Mouse (Mus musculus) embryonic facial prominence, embryonic 14.5 days (tissue): ENCODE data around the gene Casq1. TPM values are rescaled to one million over a fixed set of nuclear protein-coding genes. Genes with fewer than 3 reads are reported as not detected.
A peak's percentile ranks its signal among the peaks of the same experiment; 100 is the strongest.

Source experiments
- ATAC-seq: fragments of 200-750 bp; cut with Nextera tagmentation; 2 replicates; pipeline ENCODE4 v1.8.0; 2017; ENCODE audit warnings: low read depth, moderate number of reproducible peaks, moderate TSS enrichment
- DNase-seq: peaks from one replicate; pipeline ENCODE4 v3.0.0-alpha.2; 2015; ENCODE audit warnings: low spot score
- H3K27ac ChIP-seq: fragments of 300-500 bp; sonication (generic); replicated peaks from 2 replicates; pipeline ENCODE4 v1.5.1; 2014; ENCODE audit warnings: low read depth, mild to moderate bottlenecking, low read length, moderate library complexity
- H3K27me3 ChIP-seq: fragments of 300-500 bp; sonication (generic); replicated peaks from 2 replicates; pipeline ENCODE4 v1.6.1; 2014; ENCODE audit warnings: low read length; ENCODE audit not compliant: control insufficient read depth, insufficient read depth
- H3K36me3 ChIP-seq: fragments of 300-500 bp; sonication (generic); 2 replicates; pipeline ENCODE4 v1.6.1; 2014; ENCODE audit warnings: low read length, mixed read lengths; ENCODE audit not compliant: control insufficient read depth, insufficient read depth
- H3K4me1 ChIP-seq: fragments of 300-500 bp; sonication (generic); 2 replicates; pipeline ENCODE4 v1.6.1; 2014; ENCODE audit warnings: antibody characterized with exemption, low read length; ENCODE audit not compliant: control insufficient read depth, insufficient read depth
- H3K4me2 ChIP-seq: fragments of 300-500 bp; sonication (generic); 2 replicates; pipeline ENCODE4 v1.6.1; 2014; ENCODE audit warnings: low read depth, mild to moderate bottlenecking, low read length, moderate library complexity, mixed read lengths
- H3K4me3 ChIP-seq: fragments of 300-500 bp; sonication (generic); 2 replicates; pipeline ENCODE4 v1.5.1; 2014; ENCODE audit warnings: low read depth, mild to moderate bottlenecking, low read length
- H3K9ac ChIP-seq: fragments of 300-500 bp; sonication (generic); 2 replicates; pipeline ENCODE4 v1.6.1; 2014; ENCODE audit warnings: low read depth, mild to moderate bottlenecking, low read length, moderate library complexity, mixed read lengths
- H3K9me3 ChIP-seq: fragments of 300-500 bp; sonication (generic); 2 replicates; pipeline ENCODE4 v1.6.1; 2016; ENCODE audit warnings: low read length; ENCODE audit not compliant: control insufficient read depth
- WGBS: fragments of 180-500 bp; shearing (Covaris S2); extraction: QIAGEN DNeasy Blood & Tissue Kit; methylation state at CpG from one replicate; pipeline ENCODE4 v1.1.7; 2014; 5-methylcytosine and 5-hydroxymethylcytosine counted together
- polyA plus RNA-seq: library from polyadenylated mRNA; unstranded; fragments of >200 nt; fragmentation: Nextera tagmentation; extraction: Ambion mirVana; gene quantifications from 2 replicates; pipeline ENCODE4 v1.2.1, GENCODE M21; 2014

Gene Casq1
- polyA plus RNA-seq, 1 experiment from 2014 or later, result 74.3 TPM

GRCm38 (mm10) chr1:172180881-172181280 is 38.8 kb downstream of the Casq1 start:
- no peaks in the 10 kb centered on the region for H3K9me3 ChIP-seq
- H3K36me3 ChIP-seq, result peaks cover 82% of the 10 kb centered on the region
- H3K9ac ChIP-seq, result no peak overlapping the region
- peak; percentile 54 for DNase-seq
- H3K4me2 ChIP-seq, result no peak overlapping the region
- WGBS, result 51% methylated on average over 4 of the region's 4 CpGs
- H3K4me1 ChIP-seq, result no peaks in the 10 kb centered on the region
- no peak overlapping the region for H3K4me3 ChIP-seq
- H3K27ac ChIP-seq, result peak overlapping the region; percentile 19; the same call in 1 of the 2 replicates
- H3K27me3 ChIP-seq, result no peaks in the 10 kb centered on the region
- ATAC-seq, result no peak

GRCm38 (mm10) chr1:172179102-172179501 is 40.6 kb downstream of the Casq1 start:
- DNase-seq, result peak; percentile 29
- no peaks in the 10 kb centered on the region for H3K4me1 ChIP-seq
- peaks cover 82% of the 10 kb centered on the region for H3K36me3 ChIP-seq
- no peaks in the 10 kb centered on the region for H3K9me3 ChIP-seq
- H3K4me2 ChIP-seq, result no peak overlapping the region
- H3K27ac ChIP-seq, result no peak overlapping the region
- no peaks in the 10 kb centered on the region for H3K27me3 ChIP-seq
- no peak overlapping the region for H3K4me3 ChIP-seq
- H3K9ac ChIP-seq, result no peak overlapping the region
- no peak for ATAC-seq
- WGBS, result 78% methylated on average over 7 of the region's 7 CpGs

- Histone ChIP-seq H3K27ac (no peak overlapping the region), H3K36me3 (peaks cover 88% of the 10 kb centered on the region), H3K4me2 (no peak overlapping the region), H3K9me3 (no peaks in the 10 kb centered on the region), H3K27me3 (no peaks in the 10 kb centered on the region), H3K9ac (no peak overlapping the region), H3K4me1 (no peaks in the 10 kb centered on the region), H3K4me3 (no peak overlapping the region)
- 86% methylated on average over 7 of the region's 7 CpGs for WGBS
- ATAC-seq (no peak), DNase-seq (no peak)
These were observed 41.9 kb downstream of the Casq1 start for GRCm38 (mm10) chr1:172177791-172178190.

- H3K36me3 ChIP-seq, result peaks cover 90% of the 10 kb centered on the region
- no peak for DNase-seq
- no peak for ATAC-seq
These were observed 46.5 kb downstream of the Casq1 start for GRCm38 (mm10) chr1:172173181-172173580.

GRCm38 (mm10) chr1:172172381-172172780 is 47.3 kb downstream of the Casq1 start:
- DNase-seq, result no peak
- Histone ChIP-seq H3K27me3 (no peaks in the 10 kb centered on the region), H3K9ac (no peak overlapping the region), H3K36me3 (peaks cover 90% of the 10 kb centered on the region), H3K4me2 (no peak overlapping the region), H3K4me1 (no peaks in the 10 kb centered on the region), H3K27ac (no peak overlapping the region), H3K4me3 (no peak overlapping the region), H3K9me3 (no peaks in the 10 kb centered on the region)
- WGBS, result 98% methylated on average over 21 of the region's 21 CpGs
- ATAC-seq, result no peak

More at GRCm38 (mm10) chr1:172173181-172173580, 46.5 kb downstream of the Casq1 start:
- Histone ChIP-seq H3K27ac (no peak overlapping the region), H3K4me3 (no peak overlapping the region), H3K9me3 (no peaks in the 10 kb centered on the region), H3K4me2 (no peak overlapping the region), H3K4me1 (no peaks in the 10 kb centered on the region), H3K9ac (no peak overlapping the region), H3K27me3 (no peaks in the 10 kb centered on the region)
- 80% methylated on average over 5 of the region's 5 CpGs for WGBS

DNA sequence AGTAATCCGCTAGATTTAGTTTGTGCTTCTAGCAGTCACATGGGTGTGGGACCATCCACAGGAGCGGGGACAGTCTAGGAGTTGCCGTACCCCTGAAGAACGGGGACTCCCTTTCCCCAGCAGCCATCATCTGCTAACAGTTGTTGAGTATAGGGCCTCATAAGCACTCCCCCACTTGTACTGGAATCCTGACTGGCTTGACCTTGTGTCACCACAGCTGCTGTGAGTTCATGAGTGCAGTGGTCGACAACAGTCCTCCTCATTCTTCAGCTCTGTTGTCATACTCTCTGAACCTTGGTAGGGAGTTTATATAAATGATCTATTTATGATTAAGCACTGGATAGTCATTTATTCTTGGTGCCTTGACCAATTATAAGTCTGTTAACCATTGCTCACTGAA is 49.9 kb downstream of the Casq1 start:
- H3K4me1 ChIP-seq, result no peaks in the 10 kb centered on the region
- H3K36me3 ChIP-seq, result peaks cover 93% of the 10 kb centered on the region
- ATAC-seq, result no peak
- no peak overlapping the region for H3K27ac ChIP-seq
- no peak overlapping the region for H3K4me3 ChIP-seq
- WGBS, result 93% methylated on average over 5 of the region's 5 CpGs
- DNase-seq, result no peak
- H3K27me3 ChIP-seq, result no peaks in the 10 kb centered on the region
- H3K9me3 ChIP-seq, result no peaks in the 10 kb centered on the region
- H3K4me2 ChIP-seq, result no peak overlapping the region
- H3K9ac ChIP-seq, result no peak overlapping the region

DNA sequence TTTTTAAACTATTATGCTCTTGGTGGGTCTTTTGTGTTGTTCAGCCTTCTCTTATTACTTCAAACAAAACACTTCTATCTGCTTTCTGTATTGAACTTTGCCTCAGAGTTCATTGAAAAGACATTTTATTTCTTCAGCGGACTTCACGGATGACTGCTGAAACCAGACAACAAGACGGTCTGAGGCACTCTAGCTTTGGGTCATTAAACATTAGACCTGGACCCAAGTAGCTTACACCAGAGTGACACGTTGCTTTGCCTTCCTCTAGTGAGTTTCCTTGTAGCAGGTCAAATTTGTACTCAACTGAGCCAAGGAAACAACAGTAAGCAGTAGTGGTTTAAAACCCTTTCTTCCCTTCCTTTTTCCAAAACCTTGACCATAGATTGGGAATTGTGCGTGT is 51.8 kb downstream of the Casq1 start:
- H3K4me1 ChIP-seq, result no peaks in the 10 kb centered on the region
- no peaks in the 10 kb centered on the region for H3K27me3 ChIP-seq
- H3K36me3 ChIP-seq, result peaks cover 83% of the 10 kb centered on the region
- no peak overlapping the region for H3K4me3 ChIP-seq
- no peak overlapping the region for H3K4me2 ChIP-seq
- 88% methylated on average over 5 of the region's 5 CpGs for WGBS
- no peak for ATAC-seq
- no peaks in the 10 kb centered on the region for H3K9me3 ChIP-seq
- no peak for DNase-seq
- H3K9ac ChIP-seq, result no peak overlapping the region
- H3K27ac ChIP-seq, result no peak overlapping the region

GRCm38 (mm10) chr1:172162959-172163358 is 56.7 kb downstream of the Casq1 start:
- Histone ChIP-seq H3K36me3 (peaks cover 46% of the 10 kb centered on the region), H3K27me3 (no peaks in the 10 kb centered on the region), H3K4me2 (no peak overlapping the region), H3K27ac (no peak overlapping the region), H3K4me3 (no peak overlapping the region), H3K9me3 (no peaks in the 10 kb centered on the region), H3K4me1 (no peaks in the 10 kb centered on the region), H3K9ac (no peak overlapping the region)
- WGBS, result 70% methylated on average over 6 of the region's 6 CpGs
- no peak for DNase-seq
- no peak for ATAC-seq

- 82% methylated on average over 1 of the region's 1 CpGs for WGBS
- Histone ChIP-seq H3K4me3 (no peak overlapping the region), H3K9ac (no peak overlapping the region), H3K36me3 (peaks cover 36% of the 10 kb centered on the region), H3K27me3 (no peaks in the 10 kb centered on the region), H3K27ac (no peak overlapping the region), H3K9me3 (no peaks in the 10 kb centered on the region), H3K4me1 (no peaks in the 10 kb centered on the region), H3K4me2 (no peak overlapping the region)
- DNase-seq (no peak), ATAC-seq (no peak)
These were observed 57.7 kb downstream of the Casq1 start for GRCm38 (mm10) chr1:172162009-172162408.
